Mouse (Mus musculus) heart, postnatal 14 days (tissue): ENCODE results near the gene Camk2g. TPM values are rescaled to one million over a fixed set of nuclear protein-coding genes. Genes with fewer than 3 reads are reported as not detected.

Experiments
- DNase-seq, 2 experiments: peaks; one replicate each; pipeline ENCODE4 v3.0.0; 2021 to 2022
- intact Hi-C: fragments of 180-260 bp; cut with DNase I; formaldehyde crosslinking; loops from one replicate; pipeline ENCODE4 v1.15.1; 2025
- long read RNA-seq, 2 experiments: library from polyadenylated mRNA; stranded (forward); transcript quantifications; one replicate each; pipeline ENCODE4 v2.0.0; 2021
- total RNA-seq, 2 experiments: library from RNA; stranded (reverse); gene quantifications; 2 replicates each; pipeline ENCODE4 v1.2.3; 2021

Gene Camk2g
- 10 to 100 TPM; 40.8 to 42.3 TPM for total RNA-seq
- long read RNA-seq, experiment 1, transcript Camk2g-203 (19 exons, 3,564 nt) = major isoform, 5 of 20 reads
- long read RNA-seq, experiment 1, partial matches to known transcripts = 1 of 20 reads
- long read RNA-seq, experiment 1, other reads (novel, unspliced or antisense) = 12 of 20 reads
- long read RNA-seq, experiment 2, transcript Camk2g-203 (19 exons, 3,564 nt) = major isoform, 6 of 30 reads
- long read RNA-seq, experiment 2, transcript Camk2g-202 (20 exons, 3,604 nt) = minor isoform, 5 of 30 reads
- long read RNA-seq, experiment 2, partial matches to known transcripts = 5 of 30 reads
- long read RNA-seq, experiment 2, other reads (novel, unspliced or antisense) = 11 of 30 reads

DNA sequence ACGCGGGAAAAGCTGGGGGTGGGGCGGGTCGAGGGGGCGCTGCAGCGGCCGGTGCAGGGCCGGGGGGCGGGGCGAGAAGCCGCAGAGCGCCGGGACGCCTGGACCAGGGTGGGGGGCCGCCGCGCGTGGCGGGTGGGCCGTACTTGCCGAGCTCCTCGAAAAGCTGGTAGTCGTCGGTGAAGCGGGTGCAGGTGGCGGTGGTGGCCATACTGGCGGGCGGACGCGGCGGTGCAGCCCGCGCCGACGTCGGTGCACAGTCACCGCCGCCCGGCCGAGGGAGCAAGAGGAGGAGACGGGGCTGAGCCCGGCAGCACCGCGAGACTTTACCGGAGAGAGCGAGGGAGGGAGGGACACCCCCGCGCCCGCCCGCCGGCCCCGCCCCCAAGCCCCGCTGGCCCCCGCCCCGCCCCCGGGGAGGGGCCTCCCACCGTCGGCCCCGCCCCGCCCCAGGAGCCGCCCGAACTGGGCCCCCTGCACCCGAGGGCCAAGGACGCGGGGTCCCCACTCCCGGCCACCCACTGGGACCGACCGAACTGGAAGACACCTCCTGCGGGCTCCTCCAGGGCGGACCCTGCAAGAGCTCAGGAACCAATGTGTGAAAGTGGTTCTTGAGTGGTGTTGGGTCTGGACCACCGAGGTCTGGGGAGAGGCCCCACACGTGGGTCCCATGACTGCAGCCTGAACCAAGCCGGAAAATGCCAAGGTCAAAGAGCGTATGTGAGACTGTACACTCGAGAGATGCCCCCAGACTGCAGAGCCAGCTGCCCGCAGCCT, at the start of gene Camk2g:
Gene Camk2g (minus strand): TSS at position 331 of the 774 bp plus-strand sequence.
- intact Hi-C loops = no loop called here
- peak; percentile 87 for DNase-seq

DNA sequence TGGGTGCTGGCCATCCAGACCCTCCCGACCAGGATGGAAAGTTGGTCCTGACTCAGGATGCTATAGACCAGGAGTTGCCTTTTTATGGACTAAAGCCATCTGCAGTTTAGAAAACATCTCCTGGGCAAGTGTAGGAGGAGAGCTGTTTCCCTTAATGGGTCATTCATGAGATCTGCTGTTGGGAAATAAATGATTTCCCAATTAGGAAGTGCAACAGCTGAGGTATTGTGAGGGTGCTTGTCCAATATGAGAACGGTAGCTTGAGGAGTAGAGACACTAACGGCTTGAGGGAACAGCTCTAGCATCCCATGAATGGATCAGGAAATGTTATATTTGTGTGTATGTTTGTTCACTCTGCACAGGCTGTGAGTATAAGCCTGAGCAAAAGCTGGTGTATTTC, 48.7 kb upstream of the Camk2g start:
- DNase-seq = no peak
- intact Hi-C loops = no loop called here

DNA sequence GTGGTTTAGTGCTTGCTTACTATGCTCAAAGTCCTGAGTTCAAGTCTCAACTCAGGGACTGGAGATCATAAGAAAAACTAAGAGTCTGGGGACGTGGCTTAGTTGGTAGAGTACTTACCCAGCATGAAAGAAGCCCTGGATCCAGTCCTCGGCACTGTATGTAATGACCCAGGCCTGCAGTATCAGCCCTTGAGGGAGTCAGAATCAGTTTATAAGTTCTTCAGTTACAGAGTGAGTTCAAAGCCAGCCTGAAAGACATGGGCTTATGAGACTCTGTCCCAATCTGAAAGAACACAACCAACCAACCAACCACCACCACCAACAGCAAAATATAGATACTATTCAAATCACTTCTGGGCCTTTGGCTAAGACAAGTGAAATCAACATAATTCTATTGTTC, 47.6 kb upstream of the Camk2g start:
- intact Hi-C loops = no loop called here
- no peak for DNase-seq

DNA sequence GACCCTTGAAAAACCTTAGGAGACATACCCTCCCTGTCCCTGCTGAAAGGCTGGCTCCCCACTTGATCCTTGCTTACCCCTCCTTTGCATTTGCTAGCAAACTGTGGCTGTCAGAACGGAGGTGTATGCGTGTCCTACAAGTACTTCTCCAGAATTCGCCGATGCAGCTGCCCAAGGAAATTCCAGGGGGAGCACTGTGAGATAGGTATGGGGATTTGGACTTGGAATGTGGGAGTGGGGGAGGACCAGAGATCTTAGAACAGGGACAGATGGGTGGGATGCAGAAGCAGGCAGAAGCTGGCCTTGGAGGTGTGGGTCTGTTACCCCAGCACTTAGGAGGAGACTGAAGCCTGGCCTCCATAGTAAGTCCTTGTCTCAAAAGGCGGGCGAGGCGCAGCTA, 43.8 kb upstream of the Camk2g start:
- no peak for DNase-seq
- intact Hi-C loops = no loop called here

DNA sequence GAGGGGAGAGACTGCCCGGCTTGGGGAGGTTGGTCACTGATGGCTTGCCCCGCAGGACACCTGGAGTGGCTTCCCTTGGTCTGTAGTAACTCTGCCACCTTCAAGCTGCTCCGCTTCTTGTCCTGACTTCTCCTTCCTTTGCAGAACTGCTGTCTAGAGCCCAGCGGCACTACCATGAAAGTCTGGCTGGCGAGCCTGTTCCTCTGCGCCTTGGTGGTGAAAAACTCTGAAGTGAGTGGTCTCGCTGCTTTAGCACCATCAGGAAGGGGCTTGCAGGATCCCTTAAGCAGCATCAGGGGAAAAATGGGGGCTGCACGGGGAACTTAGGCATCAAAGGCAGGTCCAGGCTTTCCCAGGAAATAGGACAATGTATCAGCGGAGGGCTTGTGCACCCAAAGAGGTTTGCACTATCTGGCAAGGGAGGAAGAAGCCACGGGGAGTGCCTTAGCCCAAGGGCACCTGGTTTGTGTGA, 43.1 kb upstream of the Camk2g start:
- intact Hi-C loops = no loop called here
- DNase-seq = peak in 1 of 2 experiments; percentile 25

DNA sequence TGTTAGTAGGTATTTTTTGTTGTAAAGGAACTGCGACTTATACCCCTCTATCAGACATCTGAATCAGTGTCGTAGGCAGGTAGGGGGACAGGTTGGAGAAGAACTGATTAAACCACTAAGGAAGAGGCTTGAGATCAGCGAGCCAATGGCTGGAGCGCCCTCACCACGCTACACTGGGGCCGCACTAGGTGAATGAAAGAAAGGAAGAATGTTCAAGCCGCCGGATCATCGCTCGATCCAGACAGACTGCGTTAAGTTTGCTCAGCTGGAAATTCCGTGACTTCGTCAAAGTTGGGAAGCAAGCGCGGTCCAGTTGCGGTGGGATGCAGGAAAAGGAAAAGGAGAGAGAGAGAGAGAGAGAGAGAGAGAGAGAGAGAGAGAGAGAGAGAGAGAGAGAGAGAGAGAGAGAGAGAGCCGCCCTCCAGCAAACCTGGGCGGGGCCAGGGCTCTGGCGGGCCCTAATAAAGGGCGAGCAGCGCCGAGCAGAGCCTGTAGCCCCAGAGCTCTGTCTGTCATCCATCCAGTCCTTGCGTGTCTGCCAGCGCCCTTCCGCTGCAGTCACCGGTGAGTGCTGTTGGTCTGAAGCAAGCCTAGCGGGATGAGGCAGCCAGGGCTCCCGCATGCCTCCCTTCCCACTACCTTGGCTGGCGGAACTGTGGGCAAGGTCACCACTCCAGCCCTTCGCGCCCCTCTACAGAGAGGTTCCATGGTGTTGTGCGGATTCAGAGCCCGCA, 42.5 kb upstream of the Camk2g start, which contains the start of gene Plau:
Gene Plau (plus strand): TSS at position 490 of the 734 bp plus-strand sequence.
- peak; percentile 75 to 81 for DNase-seq
- intact Hi-C loops = no loop called here

DNA sequence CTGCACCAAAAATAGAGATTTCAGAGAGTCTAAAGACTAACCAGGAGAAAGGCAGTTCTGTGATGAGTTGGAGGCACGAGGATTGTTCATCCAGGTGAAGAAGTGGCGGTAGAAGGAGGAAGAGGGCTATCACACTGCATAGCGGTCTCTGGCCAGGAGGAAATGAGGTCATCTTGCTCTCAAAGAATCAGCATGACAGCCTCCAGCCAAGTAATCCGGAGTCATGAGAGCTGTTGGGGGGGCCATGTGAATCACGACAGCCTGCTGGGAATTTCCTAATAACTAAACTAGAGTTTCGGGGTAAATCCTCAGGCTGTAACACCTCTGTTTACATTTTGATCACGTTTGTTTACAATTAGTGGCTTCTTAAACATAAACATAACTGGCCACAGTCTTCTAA, 40.2 kb upstream of the Camk2g start:
- intact Hi-C loops = no loop called here
- peak; percentile 17 to 26 for DNase-seq

DNA sequence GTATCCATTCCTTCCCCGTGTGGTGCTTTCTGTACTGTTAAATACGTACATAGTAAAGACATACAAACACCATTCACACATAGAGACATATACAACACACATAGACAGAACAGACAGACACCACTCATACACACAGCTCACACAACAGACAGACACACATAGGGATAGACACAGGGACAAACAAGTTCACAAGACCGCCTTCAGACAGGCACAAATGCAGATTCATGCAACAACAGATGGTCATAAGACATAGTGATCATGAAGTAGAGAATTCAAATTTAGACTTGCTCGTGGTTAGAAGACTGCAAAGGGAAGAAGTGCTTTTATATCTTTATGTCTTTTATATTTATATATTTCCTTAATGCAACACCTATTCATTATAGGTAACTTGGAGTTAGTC, 39.6 kb upstream of the Camk2g start:
- intact Hi-C loops = no loop called here
- DNase-seq = no peak

DNA sequence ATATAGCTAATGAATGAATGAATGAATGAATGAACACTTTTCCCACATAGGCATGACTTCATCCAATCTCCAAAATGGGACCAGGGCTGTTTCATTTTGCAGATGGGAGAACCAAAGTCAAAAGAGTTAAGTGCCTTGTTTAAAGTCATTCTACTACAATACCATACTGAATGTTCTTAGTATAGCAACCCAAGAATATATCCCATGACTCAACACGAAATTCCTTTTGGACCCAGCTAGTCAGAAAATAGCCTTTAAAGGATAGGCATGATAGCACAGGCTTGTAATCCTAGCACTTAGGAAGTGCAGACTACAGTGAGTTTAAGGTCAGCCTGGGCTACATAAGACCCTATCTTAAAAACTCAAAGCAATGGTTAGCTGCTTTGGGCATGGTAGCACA, 38.0 kb upstream of the Camk2g start:
- intact Hi-C loops = no loop called here
- no peak for DNase-seq

DNA sequence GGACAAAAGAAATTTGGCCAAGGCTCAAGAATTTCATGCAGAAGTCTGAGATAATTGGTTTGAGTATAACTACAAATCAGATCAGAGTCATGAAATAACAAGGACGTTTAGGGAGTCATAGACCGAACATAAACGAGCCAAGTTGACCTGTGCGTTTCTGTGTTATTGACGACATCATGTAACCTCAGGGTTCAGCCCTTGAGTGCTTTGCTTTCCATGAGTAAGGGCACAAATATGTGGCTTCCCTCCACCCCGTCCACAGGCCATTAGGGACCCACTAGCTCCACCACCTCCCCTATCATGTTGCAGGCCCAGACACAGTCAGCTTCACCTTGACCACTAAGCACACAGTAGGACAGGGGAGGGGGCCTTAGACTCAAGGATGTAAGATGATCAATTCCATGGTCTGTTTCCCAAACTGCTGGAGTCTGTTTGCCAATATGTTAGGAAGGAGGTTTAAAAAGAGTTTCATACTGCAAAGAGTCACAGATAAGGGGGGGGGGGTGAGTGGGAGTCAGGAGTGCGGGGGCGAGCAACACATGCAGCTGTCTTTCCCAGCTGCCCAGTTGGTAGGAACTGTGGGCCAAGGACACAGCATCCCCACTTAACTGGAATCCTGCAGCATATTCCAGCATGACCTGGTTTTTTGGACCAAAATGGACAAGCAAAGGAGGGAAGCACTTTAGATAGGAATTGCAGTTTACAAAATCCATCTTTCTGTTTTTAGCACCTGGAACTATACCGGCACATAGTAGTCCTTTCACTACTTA, 37.4 kb upstream of the Camk2g start:
- DNase-seq = no peak

DNA sequence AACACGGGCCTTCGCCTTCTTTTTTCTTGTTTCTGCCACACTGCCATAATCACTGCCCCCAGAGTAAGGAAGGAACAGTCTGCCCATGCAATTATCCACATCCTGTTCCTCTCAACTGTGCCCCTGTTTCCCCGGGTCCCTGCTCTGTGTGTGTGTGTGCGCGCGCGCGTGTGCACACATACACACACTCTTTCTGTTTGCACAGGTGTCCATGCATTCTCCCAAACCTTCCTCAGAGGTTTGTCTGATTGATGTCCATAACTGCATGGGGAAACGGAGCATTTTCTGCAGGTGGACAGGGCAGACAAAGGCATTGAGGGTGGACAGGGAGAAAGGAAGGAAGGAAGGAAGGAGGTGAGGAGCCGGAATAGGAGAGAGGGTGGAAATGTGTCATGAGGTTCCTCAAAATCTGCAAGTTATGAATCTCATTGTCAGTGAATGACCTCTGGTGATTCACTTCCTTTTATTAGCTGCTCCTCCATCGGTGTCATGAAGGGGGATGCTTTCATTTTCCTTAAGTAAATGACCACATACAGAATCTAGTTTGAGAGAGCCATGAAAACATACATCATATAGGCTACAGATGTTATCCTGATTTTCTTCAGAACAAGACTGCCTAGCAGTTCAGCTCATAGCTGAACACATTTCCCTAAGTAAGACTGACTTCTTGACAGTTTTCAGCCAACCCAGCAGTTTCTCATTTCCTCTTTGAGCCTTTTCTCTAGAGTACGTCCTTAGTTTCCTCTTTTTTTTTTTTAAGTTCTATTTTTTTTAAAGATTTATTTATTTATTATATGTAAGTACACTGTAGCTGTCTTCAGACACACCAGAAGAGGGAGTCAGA, 35.9 kb upstream of the Camk2g start:
- no peak for DNase-seq

More for the DNA sequence above, 37.4 kb upstream of the Camk2g start:
- intact Hi-C loops = no loop called here

DNA sequence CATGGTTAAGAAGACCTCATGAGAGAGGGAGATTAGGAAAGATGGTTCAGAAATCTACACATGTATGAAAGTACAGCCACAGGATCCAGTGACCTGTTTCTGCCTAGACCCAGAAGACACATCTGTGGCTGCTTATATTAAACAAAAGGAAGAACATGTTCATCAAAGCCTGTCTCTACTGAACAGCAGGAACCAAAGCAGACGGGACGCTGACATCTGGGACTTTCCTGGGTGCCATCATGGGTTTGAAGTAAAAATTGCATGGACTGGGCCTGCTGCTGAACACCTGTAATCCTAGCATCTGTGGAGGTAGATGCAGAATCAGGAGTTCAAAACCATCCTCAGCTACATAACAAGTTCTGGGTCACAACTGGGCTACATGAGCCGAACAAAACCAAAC, 34.6 kb upstream of the Camk2g start:
- intact Hi-C loops = no loop called here

More for the DNA sequence above, 35.9 kb upstream of the Camk2g start:
- intact Hi-C loops = no loop called here

DNA sequence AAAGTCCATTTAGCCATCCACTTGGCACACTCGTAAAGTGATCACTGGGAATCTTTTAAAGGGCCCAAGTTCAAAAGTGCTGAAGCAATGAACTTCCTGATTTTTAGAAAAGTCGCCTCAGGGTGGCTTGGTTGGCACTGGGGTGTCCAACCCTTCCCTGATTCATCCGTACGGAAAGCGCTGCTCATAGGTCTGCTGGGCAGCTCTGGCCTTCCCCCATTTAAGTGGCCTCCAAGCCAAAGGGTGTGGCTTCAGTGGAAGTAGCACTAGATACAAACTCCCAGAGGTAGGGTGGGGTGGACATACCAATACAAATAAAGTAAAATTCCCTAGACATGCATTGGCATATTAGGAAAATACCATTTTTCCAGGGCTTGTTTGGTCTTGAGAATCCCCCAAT, 33.6 kb upstream of the Camk2g start:
- intact Hi-C loops = no loop called here
- DNase-seq = peak in 1 of 2 experiments; percentile 10

More for the DNA sequence above, 34.6 kb upstream of the Camk2g start:
- no peak for DNase-seq

DNA sequence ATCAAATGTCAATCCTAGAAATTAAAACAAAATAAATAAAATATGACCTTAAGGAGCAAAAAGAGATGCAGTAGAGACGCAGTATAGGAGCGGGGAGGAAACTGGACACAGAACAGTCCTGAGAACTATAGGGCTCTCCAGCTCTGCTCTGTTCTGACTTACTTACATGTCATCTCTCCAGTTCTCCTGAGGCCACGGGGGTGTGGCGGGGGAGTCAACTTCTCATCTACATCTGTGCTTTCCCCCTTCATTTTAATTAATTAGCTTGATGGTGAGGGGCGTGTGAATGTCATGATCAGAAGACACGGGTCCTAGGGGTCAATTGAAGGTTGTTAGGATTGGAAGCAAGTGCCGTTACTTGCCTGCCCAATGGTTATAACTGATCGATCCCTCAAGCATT, 33.2 kb upstream of the Camk2g start:
- no peak for DNase-seq

DNA sequence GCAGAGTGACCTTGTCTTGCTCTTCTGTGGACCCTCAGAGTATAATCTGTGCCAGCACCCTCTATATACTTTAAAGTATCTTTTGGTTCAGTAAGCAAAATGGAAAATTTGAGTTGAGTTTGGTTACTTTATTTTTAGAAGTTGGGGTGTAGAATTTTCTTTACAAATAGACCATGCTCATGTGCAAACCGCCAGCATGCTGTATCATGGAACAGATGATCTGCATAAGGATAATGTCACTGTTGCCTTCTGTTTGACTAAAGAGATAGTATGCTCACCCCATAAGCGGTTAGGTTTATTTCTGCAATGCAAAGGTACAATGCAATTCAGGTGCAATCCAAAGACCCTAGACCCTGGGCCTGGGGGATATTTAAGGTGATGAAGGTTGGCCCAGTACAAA, 31.6 kb upstream of the Camk2g start:
- DNase-seq = no peak
- intact Hi-C loops = no loop called here

More for the DNA sequence above, 33.2 kb upstream of the Camk2g start:
- intact Hi-C loops = no loop called here

DNA sequence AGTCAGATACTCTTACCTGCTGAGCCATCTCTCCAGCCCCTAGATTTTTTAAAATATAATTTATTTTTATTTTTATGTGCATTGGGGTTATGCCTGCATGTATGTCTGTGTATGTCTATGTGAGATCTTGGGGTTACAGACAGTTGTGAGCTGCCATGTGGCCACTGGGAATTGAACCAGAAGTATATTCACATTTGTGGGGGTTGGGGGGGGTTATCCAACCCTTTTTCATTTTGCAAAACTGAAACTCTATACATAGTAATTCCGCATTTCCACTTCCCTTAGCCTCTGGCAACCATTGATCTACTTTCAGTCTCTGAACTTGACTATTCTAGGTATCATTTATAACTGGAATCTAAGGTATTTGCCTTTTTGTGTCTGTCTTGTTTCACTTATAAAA, 30.6 kb upstream of the Camk2g start:
- intact Hi-C loops = no loop called here
- no peak for DNase-seq

DNA sequence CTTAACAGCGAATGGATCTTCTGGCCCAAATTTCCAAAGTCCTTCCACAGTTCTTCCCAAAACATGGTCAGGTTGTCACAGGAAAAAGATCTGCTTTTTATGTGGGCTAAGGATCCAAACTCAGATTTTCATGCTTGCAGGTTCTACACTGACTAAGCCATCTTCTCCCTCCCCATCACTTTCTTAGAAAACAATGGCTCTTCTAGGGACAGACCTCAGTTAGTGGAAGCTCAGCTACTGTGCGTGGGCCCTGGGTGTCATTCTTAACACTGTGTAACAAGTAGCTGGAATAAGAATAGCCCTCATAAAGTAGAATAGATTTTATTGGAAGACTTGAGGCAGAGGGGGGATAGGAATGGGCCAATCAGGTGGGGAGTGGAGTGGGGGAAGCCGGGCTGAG, 21.6 kb upstream of the Camk2g start:
- intact Hi-C loops = no loop called here
- DNase-seq = no peak

DNA sequence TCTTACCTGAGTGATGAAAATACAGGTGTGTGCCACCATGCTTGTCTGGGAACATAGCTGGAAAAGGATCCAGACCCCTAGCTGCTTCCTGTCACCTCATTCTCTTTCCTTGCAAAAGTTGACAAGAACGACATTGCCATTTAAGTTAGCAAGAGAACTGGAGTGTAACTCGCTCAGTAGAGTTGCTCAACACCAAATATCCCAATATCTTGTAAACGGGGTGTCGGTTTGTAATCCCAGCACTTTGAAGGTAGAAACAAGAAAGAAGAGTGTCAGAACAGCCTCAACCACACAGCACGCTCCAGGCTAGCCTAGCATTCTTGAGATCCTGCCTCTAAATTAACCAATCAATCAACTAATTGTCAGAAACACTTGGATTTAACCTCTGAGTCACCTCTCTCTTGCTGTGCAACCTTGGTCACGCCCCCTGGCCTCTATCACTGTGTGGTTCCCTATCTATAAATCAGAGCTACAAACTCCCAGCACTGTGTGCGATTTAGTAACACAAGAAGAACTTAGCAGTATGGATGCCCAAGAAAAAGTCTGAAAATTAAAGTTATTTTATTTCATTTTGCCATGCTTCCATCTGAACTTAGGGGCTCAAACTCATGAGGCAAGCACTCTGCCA, 18.0 kb upstream of the Camk2g start:
- no peak for DNase-seq
- intact Hi-C loops = no loop called here

DNA sequence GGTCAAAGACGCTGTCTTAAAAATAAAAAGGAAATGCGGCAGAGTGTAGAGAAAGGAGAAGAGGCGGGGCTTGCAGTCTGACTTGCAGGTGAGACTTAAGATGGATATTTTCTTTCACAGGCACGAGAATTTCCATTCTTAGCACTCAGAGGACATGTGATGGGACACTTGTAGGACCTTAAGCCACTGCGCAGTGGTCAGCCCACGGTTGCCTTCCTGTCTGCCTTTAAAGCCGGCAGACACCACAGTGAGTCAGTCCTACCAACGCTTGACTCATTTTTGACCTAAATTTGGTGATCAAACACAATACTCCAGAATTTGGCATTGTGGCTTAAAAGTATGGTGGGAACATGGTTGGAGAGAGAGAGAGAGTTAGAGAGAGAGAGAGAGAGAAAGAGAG, 17.3 kb upstream of the Camk2g start:
- DNase-seq = no peak
- intact Hi-C loops = no loop called here
